Mouse (Mus musculus): ENCODE results near the gene Lcp2.

Gene Lcp2

DNA sequence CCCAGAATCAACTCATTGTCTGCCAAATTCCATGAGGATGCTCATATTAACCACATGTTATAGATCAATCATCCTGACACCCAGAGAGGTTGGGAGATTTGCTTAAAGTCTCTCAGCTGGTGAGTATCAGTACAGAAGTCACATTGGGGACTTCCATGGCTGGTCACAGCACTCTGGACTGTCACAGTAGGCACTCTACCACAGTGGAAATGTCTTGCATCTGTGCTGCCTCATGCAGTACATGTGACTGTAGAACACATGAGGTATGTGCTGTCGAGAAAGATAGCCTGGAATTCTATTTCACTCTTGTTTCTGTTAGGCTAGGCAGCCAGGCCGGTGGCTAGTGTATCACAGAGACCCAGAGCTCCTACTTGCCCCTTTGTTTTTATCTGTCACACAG lies 11.9 kb upstream of the Lcp2 start:
- TF ChIP-seq NANOG (IDR thresholded peaks at IDR 0.05; ENCODE audit: borderline replicate concordance, low read length) (no peak), CTCF (conservative IDR thresholded peaks at IDR 0.05; ENCODE audit: low read length) (no peak), POU5F1 (IDR thresholded peaks at IDR 0.05; ENCODE audit: borderline replicate concordance, low read length) (no peak)
- H3K4me1 ChIP-seq (replicated peaks; ENCODE audit: low read depth, low read length): no peaks in the 10 kb centered on the region
- H3K36me3 ChIP-seq (ENCODE audit: insufficient read depth, low read length): no peaks in the 10 kb centered on the region
- H3K9me3 ChIP-seq (ENCODE audit: low read length): no peaks in the 10 kb centered on the region
- H3K4me3 ChIP-seq (replicated peaks; ENCODE audit: low read length): no peak overlapping the region
- H3K27me3 ChIP-seq (ENCODE audit: insufficient read depth, low read length): no peaks in the 10 kb centered on the region

DNA sequence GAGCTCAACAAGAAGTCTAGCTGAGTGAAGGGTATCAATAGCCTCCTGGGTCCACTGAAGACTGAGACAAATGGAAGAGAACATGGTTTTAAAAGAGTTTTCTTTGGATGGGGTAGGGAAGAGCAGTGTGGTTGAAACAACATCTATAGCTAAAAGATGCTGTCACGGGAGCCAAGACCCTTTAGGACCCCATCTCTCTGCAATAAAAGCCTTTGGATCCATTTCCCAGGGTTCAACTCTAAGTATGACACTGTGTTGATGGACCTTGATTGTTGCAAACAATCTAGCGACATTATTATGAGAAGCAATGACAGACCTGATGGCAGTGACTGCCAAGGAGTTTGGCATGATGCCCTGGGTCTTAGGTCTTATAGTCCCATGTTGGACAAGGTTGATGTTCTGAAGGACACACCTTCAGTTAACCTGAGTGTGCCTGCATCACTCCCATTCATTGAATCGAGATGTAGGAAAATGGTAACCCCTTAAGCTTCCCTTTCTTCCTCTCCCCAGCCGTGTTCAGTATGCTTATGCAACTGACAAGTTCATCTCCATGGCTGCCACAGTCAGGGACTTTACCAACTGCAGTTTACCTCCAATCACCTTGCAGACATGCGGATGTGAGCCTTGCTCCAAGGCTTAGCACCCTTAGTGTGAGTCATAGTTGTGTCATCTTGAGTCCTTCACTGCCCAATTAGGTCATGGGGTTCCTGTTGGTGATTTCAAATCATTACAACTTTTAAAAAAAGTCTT lies 10.6 kb upstream of the Lcp2 start:
- H3K36me3 ChIP-seq (ENCODE audit: insufficient read depth, low read length): no peaks in the 10 kb centered on the region
- no peak for TF ChIP-seq POU5F1 (IDR thresholded peaks at IDR 0.05; ENCODE audit: borderline replicate concordance, low read length)
- TF ChIP-seq CTCF (conservative IDR thresholded peaks at IDR 0.05; ENCODE audit: low read length): no peak
- no peak for TF ChIP-seq NANOG (IDR thresholded peaks at IDR 0.05; ENCODE audit: borderline replicate concordance, low read length)
- no peaks in the 10 kb centered on the region for H3K9me3 ChIP-seq (ENCODE audit: low read length)
- H3K4me3 ChIP-seq (replicated peaks; ENCODE audit: low read length): no peak overlapping the region
- no peaks in the 10 kb centered on the region for H3K27me3 ChIP-seq (ENCODE audit: insufficient read depth, low read length)
- H3K4me1 ChIP-seq (replicated peaks; ENCODE audit: low read depth, low read length): no peaks in the 10 kb centered on the region

DNA sequence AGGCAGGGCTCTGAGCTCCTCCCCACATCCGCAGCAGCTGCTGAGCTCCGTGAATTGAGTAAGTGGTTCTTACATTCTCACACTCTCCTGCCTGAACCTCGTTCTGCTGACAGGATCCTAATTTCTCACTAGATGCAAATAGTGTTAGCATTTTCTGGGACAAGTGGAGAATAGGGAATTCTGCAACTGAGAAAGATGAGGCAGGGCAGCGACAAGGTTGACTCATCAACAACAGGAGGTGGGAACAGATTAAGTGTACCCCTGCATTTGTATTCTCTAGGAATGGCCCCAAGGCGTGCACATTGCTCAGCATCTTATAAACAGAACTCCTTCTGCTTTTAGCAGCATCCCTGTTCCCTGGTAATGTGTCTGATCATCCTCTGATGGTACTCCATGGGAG lies 6.7 kb upstream of the Lcp2 start:
- H3K4me3 ChIP-seq (replicated peaks; ENCODE audit: low read length): no peak overlapping the region
- no peak for TF ChIP-seq CTCF (conservative IDR thresholded peaks at IDR 0.05; ENCODE audit: low read length)
- TF ChIP-seq NANOG (IDR thresholded peaks at IDR 0.05; ENCODE audit: borderline replicate concordance, low read length): no peak
- no peak for TF ChIP-seq POU5F1 (IDR thresholded peaks at IDR 0.05; ENCODE audit: borderline replicate concordance, low read length)
- no peaks in the 10 kb centered on the region for H3K36me3 ChIP-seq (ENCODE audit: insufficient read depth, low read length)
- H3K27me3 ChIP-seq (ENCODE audit: insufficient read depth, low read length): no peaks in the 10 kb centered on the region
- H3K9me3 ChIP-seq (ENCODE audit: low read length): no peaks in the 10 kb centered on the region
- no peaks in the 10 kb centered on the region for H3K4me1 ChIP-seq (replicated peaks; ENCODE audit: low read depth, low read length)

DNA sequence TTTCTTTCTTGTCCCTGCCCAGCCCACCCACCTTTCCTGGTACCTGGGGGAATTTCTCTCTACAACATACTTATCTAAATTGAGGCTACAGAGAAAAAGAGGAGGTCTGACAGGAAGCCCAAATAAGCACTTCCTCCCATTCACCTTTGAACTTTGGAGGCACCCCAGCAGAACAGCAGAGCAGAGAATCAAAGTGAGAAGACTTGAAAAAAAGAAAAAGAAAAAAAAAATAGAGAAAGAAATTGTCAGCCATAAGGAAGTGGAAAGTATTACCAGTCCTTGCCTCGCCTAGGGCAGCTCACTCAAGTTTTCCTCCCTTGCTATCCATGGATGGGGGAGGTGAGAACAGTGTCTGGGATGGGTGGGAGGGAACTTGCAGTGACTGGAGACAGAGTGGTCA lies 3.9 kb upstream of the Lcp2 start:
- Histone ChIP-seq H3K27me3 (ENCODE audit: insufficient read depth, low read length) (no peaks in the 10 kb centered on the region), H3K4me1 (replicated peaks; ENCODE audit: low read depth, low read length) (no peaks in the 10 kb centered on the region), H3K36me3 (ENCODE audit: insufficient read depth, low read length) (no peaks in the 10 kb centered on the region), H3K9me3 (ENCODE audit: low read length) (0 out of 2 replicates have a peak, but pooled peaks cover 5% of the 10 kb centered on the region), H3K4me3 (replicated peaks; ENCODE audit: low read length) (no peak overlapping the region)
- no peak for TF ChIP-seq POU5F1 (IDR thresholded peaks at IDR 0.05; ENCODE audit: borderline replicate concordance, low read length)
- no peak for TF ChIP-seq CTCF (conservative IDR thresholded peaks at IDR 0.05; ENCODE audit: low read length)
- no peak for TF ChIP-seq NANOG (IDR thresholded peaks at IDR 0.05; ENCODE audit: borderline replicate concordance, low read length)

DNA sequence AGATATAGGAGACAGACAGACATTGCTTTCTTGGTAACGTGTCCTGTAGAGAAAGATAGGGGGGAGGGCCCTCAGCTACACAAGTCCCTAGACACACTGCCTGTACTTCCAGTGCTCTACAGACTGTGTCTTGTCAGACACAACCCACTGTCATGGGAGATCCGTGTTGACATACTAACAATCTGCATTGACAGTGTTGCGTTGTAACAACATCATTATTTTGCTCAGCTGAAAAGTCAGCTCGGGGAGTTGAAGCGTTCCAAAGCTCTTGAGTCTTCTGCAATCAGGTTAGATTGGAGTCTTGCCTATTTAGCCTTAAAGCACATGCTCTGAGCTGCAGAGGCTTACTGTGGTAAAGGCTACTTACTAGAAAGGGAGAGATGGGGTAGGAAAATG lies 820 bp downstream of the Lcp2 start:
- TF ChIP-seq POU5F1 (IDR thresholded peaks at IDR 0.05; ENCODE audit: borderline replicate concordance, low read length) (no peak), NANOG (IDR thresholded peaks at IDR 0.05; ENCODE audit: borderline replicate concordance, low read length) (no peak), CTCF (conservative IDR thresholded peaks at IDR 0.05; ENCODE audit: low read length) (no peak)
- H3K36me3 ChIP-seq (ENCODE audit: insufficient read depth, low read length): no peaks in the 10 kb centered on the region
- no peaks in the 10 kb centered on the region for H3K4me1 ChIP-seq (replicated peaks; ENCODE audit: low read depth, low read length)
- H3K4me3 ChIP-seq (replicated peaks; ENCODE audit: low read length): no peak overlapping the region
- H3K9me3 ChIP-seq (ENCODE audit: low read length): 0 out of 2 replicates have a peak, but pooled peaks cover 9% of the 10 kb centered on the region
- no peaks in the 10 kb centered on the region for H3K27me3 ChIP-seq (ENCODE audit: insufficient read depth, low read length)

DNA sequence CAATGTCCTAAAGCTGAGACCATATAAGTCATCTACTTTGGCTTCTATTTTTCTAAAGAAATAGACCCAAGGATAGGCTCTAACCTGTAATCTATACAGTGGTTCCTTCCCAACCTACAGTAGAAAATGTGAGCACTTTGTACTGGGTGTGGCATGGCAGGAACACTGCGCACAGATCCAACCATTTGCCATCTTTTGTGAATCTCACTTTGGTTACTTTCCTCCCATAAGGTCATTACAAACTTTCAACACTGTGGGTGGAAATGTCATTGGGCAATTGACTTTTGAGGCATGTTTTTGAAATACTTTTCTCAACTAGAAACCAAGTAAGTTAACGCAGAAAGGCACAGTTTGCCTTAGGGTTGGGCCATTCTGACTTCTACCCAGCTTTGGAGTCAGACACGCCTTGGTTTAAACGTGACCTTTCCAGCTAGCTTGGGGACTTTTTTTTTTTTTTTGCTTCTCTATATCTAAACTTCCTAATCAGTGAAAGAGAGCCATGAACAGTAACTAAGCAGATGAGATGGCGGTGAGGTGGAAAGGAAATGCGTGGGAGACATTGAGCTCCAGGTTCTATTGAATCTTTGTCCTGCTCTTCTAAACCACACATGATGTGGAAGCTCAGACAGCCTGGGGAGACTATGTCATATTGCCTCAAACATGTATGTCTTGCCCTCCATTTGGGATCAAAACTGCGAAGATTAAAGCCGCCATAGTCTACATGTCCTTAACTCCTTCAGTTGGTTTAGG lies 1.8 kb downstream of the Lcp2 start:
- no peaks in the 10 kb centered on the region for H3K4me1 ChIP-seq (replicated peaks; ENCODE audit: low read depth, low read length)

DNA sequence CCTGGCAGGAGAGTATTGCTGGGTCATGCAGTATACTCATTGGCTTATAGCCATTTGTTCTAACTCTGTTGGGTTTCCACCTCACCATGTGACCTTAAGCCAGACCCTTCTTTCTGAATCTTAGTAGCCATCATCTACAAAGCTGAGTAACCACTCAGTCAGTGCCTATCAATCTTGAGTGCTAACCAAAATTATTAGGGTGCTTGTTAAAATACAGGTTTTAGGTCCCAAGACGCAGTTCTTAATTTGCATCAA lies 2.3 kb downstream of the Lcp2 start:
- TF ChIP-seq CTCF (conservative IDR thresholded peaks at IDR 0.05; ENCODE audit: low read length) (no peak), NANOG (IDR thresholded peaks at IDR 0.05; ENCODE audit: borderline replicate concordance, low read length) (no peak), POU5F1 (IDR thresholded peaks at IDR 0.05; ENCODE audit: borderline replicate concordance, low read length) (no peak)
- Histone ChIP-seq H3K9me3 (ENCODE audit: low read length) (0 out of 2 replicates have a peak, but pooled peaks cover 9% of the 10 kb centered on the region), H3K4me3 (replicated peaks; ENCODE audit: low read length) (no peak overlapping the region), H3K4me1 (replicated peaks; ENCODE audit: low read depth, low read length) (no peaks in the 10 kb centered on the region), H3K27me3 (ENCODE audit: insufficient read depth, low read length) (no peaks in the 10 kb centered on the region; the same call in 1 of the 2 replicates), H3K36me3 (ENCODE audit: insufficient read depth, low read length) (no peaks in the 10 kb centered on the region)

More for the DNA sequence above, 1.8 kb downstream of the Lcp2 start:
- Histone ChIP-seq H3K4me3 (replicated peaks; ENCODE audit: low read length) (no peak overlapping the region), H3K36me3 (ENCODE audit: insufficient read depth, low read length) (no peaks in the 10 kb centered on the region), H3K27me3 (ENCODE audit: insufficient read depth, low read length) (no peaks in the 10 kb centered on the region), H3K9me3 (ENCODE audit: low read length) (0 out of 2 replicates have a peak, but pooled peaks cover 9% of the 10 kb centered on the region)
- no peak for TF ChIP-seq CTCF (conservative IDR thresholded peaks at IDR 0.05; ENCODE audit: low read length)
- no peak for TF ChIP-seq NANOG (IDR thresholded peaks at IDR 0.05; ENCODE audit: borderline replicate concordance, low read length)
- TF ChIP-seq POU5F1 (IDR thresholded peaks at IDR 0.05; ENCODE audit: borderline replicate concordance, low read length): no peak

DNA sequence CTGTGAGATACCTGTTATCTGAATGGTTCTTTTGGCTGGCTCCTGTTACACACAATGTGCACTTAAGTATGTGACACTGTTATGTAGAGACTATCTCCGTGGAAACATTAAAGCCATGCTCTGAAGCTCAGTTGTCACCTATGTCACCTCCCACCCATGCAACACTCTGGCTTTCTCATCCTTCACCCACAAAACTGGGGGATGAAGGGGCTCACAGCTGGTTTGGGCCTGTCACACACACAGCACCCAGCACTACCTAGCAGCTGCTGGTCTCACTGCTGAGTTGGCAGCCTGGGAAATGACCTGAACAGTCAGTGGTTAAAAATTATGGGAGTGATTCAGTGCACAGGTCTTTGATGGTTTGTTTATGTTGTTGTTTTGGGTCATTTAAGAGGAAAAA lies 3.3 kb downstream of the Lcp2 start:
- no peaks in the 10 kb centered on the region for H3K36me3 ChIP-seq (ENCODE audit: insufficient read depth, low read length)
- H3K4me1 ChIP-seq (replicated peaks; ENCODE audit: low read depth, low read length): no peaks in the 10 kb centered on the region
- H3K27me3 ChIP-seq (ENCODE audit: insufficient read depth, low read length): no peaks in the 10 kb centered on the region; the same call in 1 of the 2 replicates
- H3K9me3 ChIP-seq (ENCODE audit: low read length): 0 out of 2 replicates have a peak, but pooled peaks cover 9% of the 10 kb centered on the region
- no peak for TF ChIP-seq NANOG (IDR thresholded peaks at IDR 0.05; ENCODE audit: borderline replicate concordance, low read length)
- no peak for TF ChIP-seq POU5F1 (IDR thresholded peaks at IDR 0.05; ENCODE audit: borderline replicate concordance, low read length)
- no peak for TF ChIP-seq CTCF (conservative IDR thresholded peaks at IDR 0.05; ENCODE audit: low read length)
- H3K4me3 ChIP-seq (replicated peaks; ENCODE audit: low read length): no peak overlapping the region
